Mouse (Mus musculus): ENCODE measurements around the gene Vasn. TPM values are rescaled to one million over a fixed set of nuclear protein-coding genes. Genes with fewer than 3 reads are reported as not detected.
A peak's percentile ranks its signal among the peaks of the same experiment; 100 is the strongest.

Gene Vasn
- polyA plus RNA-seq, 1 experiment from 2014 or later = 30.4 TPM

GRCm38 (mm10) chr16:4616829-4617228, 22.9 kb upstream of the Vasn start:
- Histone ChIP-seq H3K36me3 (ENCODE audit: control insufficient read depth, insufficient read depth, low read length) (peaks cover 23% of the 10 kb centered on the region), H3K4me3 (ENCODE audit: low read length) (no peak overlapping the region), H3K9ac (ENCODE audit: low read length) (no peak overlapping the region), H3K4me2 (ENCODE audit: low read depth, low read length) (no peak overlapping the region), H3K27ac (ENCODE audit: low read length) (no peak overlapping the region), H3K27me3 (ENCODE audit: control insufficient read depth, insufficient read depth, low read depth, low read length) (no peaks in the 10 kb centered on the region), H3K4me1 (replicated peaks; ENCODE audit: control insufficient read depth, insufficient read depth, low read length) (no peaks in the 10 kb centered on the region), H3K9me3 (ENCODE audit: control insufficient read depth, low read length) (no peaks in the 10 kb centered on the region)
- 73% methylated on average over 4 of the region's 4 CpGs for WGBS
- no peak for ATAC-seq (ENCODE audit: low read depth)

DNA sequence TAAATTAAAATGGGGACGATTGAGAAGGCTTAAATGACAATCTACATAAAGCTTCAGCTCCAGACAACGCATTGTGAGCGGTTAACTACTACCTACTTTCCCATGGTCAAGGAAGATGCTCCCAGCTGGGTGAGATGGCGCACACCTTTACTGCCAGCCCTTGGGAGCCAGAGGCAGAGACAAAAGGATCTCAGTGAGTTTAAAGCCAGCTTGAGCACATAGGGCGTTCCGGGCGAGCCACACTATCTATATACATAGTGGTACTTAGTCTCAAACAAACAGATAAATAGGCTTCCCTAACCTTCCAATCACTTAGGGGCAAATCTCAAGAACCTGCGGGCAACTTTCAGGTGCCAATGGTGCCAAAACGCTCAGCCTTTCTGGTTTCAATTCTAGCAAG, 15.7 kb upstream of the Vasn start:
- H3K9me3 ChIP-seq (ENCODE audit: control insufficient read depth, low read length) = no peaks in the 10 kb centered on the region
- no peaks in the 10 kb centered on the region for H3K27me3 ChIP-seq (ENCODE audit: control insufficient read depth, insufficient read depth, low read depth, low read length)
- ATAC-seq (ENCODE audit: low read depth) = no peak
- H3K4me3 ChIP-seq (ENCODE audit: low read length) = peak overlapping the region; percentile 88
- H3K4me1 ChIP-seq (replicated peaks; ENCODE audit: control insufficient read depth, insufficient read depth, low read length) = peaks cover 14% of the 10 kb centered on the region
- H3K27ac ChIP-seq (ENCODE audit: low read length) = peak overlapping the region; percentile 85
- peak overlapping the region; percentile 93 for H3K9ac ChIP-seq (ENCODE audit: low read length)
- H3K4me2 ChIP-seq (ENCODE audit: low read depth, low read length) = peak overlapping the region; percentile 78
- 11% methylated on average over 9 of the region's 9 CpGs for WGBS
- H3K36me3 ChIP-seq (ENCODE audit: control insufficient read depth, insufficient read depth, low read length) = no peaks in the 10 kb centered on the region; the same call in 1 of the 2 replicates

DNA sequence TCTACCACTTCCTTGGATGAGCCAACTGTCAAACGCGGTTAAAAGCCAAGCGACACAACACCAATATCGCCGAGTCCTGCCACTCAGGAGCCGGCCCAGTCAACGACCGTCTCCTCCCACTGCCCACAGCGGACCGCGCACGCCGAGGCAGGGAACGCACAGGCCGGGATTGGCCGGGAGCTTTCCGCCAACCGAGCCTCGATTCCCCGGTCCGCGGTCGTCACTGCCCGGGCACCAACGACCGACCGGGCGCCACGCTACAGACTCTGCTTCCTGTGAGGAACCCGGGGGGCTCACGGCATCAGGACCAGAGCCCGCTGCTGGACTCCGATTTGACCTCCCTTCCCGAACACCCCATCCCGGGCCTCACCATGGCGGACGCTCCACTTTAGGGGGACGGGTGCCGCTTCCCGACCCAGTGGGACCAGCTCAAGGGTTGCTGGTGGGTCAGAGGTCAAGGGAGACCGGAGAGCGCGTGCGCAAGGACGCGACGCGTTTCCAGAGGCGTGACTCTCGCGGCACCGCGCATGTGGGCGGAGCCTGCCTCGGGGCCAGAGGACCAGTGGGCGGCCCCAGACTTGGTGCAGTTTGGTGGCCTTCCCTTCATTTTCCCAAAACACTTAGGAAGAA, 15.1 kb upstream of the Vasn start, which contains the start of gene Pam16:
TSS of gene Pam16 (minus strand) at position 508 of the 630 bp plus-strand sequence.
- under 1% methylated on average over 56 of the region's 56 CpGs for WGBS
- H3K9me3 ChIP-seq (ENCODE audit: control insufficient read depth, low read length) = no peaks in the 10 kb centered on the region
- no peaks in the 10 kb centered on the region for H3K27me3 ChIP-seq (ENCODE audit: control insufficient read depth, insufficient read depth, low read depth, low read length)
- peak within 1 kb of the TSS; percentile 85 for H3K27ac ChIP-seq (ENCODE audit: low read length)
- H3K4me1 ChIP-seq (replicated peaks; ENCODE audit: control insufficient read depth, insufficient read depth, low read length) = peaks cover 14% of the 10 kb centered on the region
- peak within 1 kb of the TSS; percentile 93 for H3K9ac ChIP-seq (ENCODE audit: low read length)
- peak within 1 kb of the TSS; percentile 78 for H3K4me2 ChIP-seq (ENCODE audit: low read depth, low read length)
- H3K4me3 ChIP-seq (ENCODE audit: low read length) = peak within 1 kb of the TSS; percentile 88
- H3K36me3 ChIP-seq (ENCODE audit: control insufficient read depth, insufficient read depth, low read length) = no peaks in the 10 kb centered on the region
- ATAC-seq (ENCODE audit: low read depth) = peak; percentile 92

DNA sequence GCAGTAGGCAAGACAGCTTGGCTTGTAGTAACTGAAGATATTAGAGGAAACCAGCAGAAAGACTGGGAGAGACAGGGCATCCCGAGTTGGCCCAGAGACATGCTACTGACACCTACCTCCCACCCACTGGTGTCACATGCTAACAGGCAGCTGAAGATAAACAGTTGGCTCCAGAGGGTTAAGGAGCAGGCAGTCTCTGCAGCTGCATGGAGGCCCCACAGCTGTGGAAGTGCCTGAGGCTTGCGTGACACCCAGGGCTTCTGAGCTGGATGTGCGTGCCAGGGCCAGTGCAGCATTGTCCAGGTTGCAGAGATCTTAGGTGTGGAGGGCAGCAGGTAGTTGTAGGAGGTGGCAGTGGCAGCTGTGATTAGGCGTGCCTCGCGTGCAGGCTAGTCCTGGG, 12.6 kb upstream of the Vasn start:
- Histone ChIP-seq H3K9ac (ENCODE audit: low read length) (0 out of 2 replicates have a peak overlapping the region, but pooled peaks have one; percentile 18), H3K36me3 (ENCODE audit: control insufficient read depth, insufficient read depth, low read length) (no peaks in the 10 kb centered on the region), H3K27ac (ENCODE audit: low read length) (no peak overlapping the region), H3K4me2 (ENCODE audit: low read depth, low read length) (no peak overlapping the region), H3K4me1 (replicated peaks; ENCODE audit: control insufficient read depth, insufficient read depth, low read length) (peaks cover 14% of the 10 kb centered on the region), H3K27me3 (ENCODE audit: control insufficient read depth, insufficient read depth, low read depth, low read length) (no peaks in the 10 kb centered on the region), H3K4me3 (ENCODE audit: low read length) (no peak overlapping the region), H3K9me3 (ENCODE audit: control insufficient read depth, low read length) (no peaks in the 10 kb centered on the region)
- 57% methylated on average over 6 of the region's 6 CpGs for WGBS
- no peak for ATAC-seq (ENCODE audit: low read depth)

DNA sequence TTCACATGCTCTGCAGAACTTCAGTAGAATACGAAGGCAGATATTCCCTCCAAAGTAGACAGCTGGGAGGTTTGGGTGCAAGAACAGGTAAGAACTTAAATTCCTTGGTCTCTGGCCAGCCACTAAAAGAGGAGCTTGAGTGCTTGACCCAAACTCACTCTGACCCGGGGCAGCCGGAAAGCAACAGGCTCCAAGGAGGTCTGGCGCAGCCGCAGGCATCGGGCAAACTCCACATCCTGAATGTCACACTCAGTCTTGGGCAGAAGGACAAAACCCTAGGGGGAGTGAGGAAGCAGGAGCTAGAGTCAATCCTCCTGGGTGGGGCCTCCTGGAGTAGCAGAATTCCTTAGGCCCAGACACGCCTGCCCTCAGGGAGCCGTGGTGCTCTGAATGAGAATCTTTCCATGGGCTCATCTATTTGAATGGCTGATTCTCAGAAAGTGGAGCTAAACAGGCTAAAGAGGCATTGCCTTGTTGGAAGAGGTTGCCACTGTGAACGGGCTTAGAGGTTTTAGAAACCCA, 10.8 kb upstream of the Vasn start:
- 86% methylated on average over 9 of the region's 9 CpGs for WGBS
- H3K9ac ChIP-seq (ENCODE audit: low read length) = no peak overlapping the region
- H3K9me3 ChIP-seq (ENCODE audit: control insufficient read depth, low read length) = no peaks in the 10 kb centered on the region
- ATAC-seq (ENCODE audit: low read depth) = no peak
- H3K4me1 ChIP-seq (replicated peaks; ENCODE audit: control insufficient read depth, insufficient read depth, low read length) = peaks cover 2% of the 10 kb centered on the region
- no peak overlapping the region for H3K4me2 ChIP-seq (ENCODE audit: low read depth, low read length)
- no peaks in the 10 kb centered on the region for H3K27me3 ChIP-seq (ENCODE audit: control insufficient read depth, insufficient read depth, low read depth, low read length)
- no peaks in the 10 kb centered on the region; the same call in 1 of the 2 replicates for H3K36me3 ChIP-seq (ENCODE audit: control insufficient read depth, insufficient read depth, low read length)
- no peak overlapping the region for H3K27ac ChIP-seq (ENCODE audit: low read length)
- no peak overlapping the region for H3K4me3 ChIP-seq (ENCODE audit: low read length)

DNA sequence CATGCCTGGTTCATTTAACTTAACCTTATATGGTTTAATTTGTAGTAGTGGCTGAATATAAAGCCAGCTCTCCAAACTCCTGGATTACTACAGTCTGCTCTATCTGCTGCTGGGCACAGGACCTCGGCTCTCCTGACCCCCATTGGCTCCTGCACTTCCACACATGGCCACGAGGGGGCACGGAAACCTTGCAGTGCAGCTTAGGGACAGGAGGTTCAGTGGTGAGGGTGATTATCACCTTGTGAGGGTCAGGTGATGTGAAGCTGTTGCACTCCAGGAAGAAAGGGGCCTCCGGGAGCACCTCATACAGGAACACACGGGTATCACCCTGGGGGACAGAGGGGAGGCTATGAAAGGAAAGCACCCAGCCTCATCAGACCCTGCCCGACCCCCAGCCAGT, 9.8 kb upstream of the Vasn start:
- Histone ChIP-seq H3K27ac (ENCODE audit: low read length) (no peak overlapping the region), H3K36me3 (ENCODE audit: control insufficient read depth, insufficient read depth, low read length) (peaks cover 2% of the 10 kb centered on the region; the same call in 1 of the 2 replicates), H3K27me3 (ENCODE audit: control insufficient read depth, insufficient read depth, low read depth, low read length) (no peaks in the 10 kb centered on the region), H3K4me3 (ENCODE audit: low read length) (no peak overlapping the region), H3K4me2 (ENCODE audit: low read depth, low read length) (no peak overlapping the region), H3K9me3 (ENCODE audit: control insufficient read depth, low read length) (no peaks in the 10 kb centered on the region), H3K9ac (ENCODE audit: low read length) (no peak overlapping the region), H3K4me1 (replicated peaks; ENCODE audit: control insufficient read depth, insufficient read depth, low read length) (no peaks in the 10 kb centered on the region)
- ATAC-seq (ENCODE audit: low read depth) = peak; percentile 56
- WGBS = 23% methylated on average over 6 of the region's 6 CpGs

- Histone ChIP-seq H3K27ac (ENCODE audit: low read length) (no peak overlapping the region), H3K4me1 (replicated peaks; ENCODE audit: control insufficient read depth, insufficient read depth, low read length) (no peaks in the 10 kb centered on the region), H3K9ac (ENCODE audit: low read length) (no peak overlapping the region), H3K4me3 (ENCODE audit: low read length) (no peak overlapping the region), H3K9me3 (ENCODE audit: control insufficient read depth, low read length) (no peaks in the 10 kb centered on the region), H3K27me3 (ENCODE audit: control insufficient read depth, insufficient read depth, low read depth, low read length) (no peaks in the 10 kb centered on the region), H3K36me3 (ENCODE audit: control insufficient read depth, insufficient read depth, low read length) (peaks cover 2% of the 10 kb centered on the region; the same call in 1 of the 2 replicates), H3K4me2 (ENCODE audit: low read depth, low read length) (no peak overlapping the region)
- ATAC-seq (ENCODE audit: low read depth) = peak; percentile 37; the same call in 1 of the 2 replicates
- 43% methylated on average over 7 of the region's 7 CpGs for WGBS
Observed at GRCm38 (mm10) chr16:4632050-4632449, 7.7 kb upstream of the Vasn start.

DNA sequence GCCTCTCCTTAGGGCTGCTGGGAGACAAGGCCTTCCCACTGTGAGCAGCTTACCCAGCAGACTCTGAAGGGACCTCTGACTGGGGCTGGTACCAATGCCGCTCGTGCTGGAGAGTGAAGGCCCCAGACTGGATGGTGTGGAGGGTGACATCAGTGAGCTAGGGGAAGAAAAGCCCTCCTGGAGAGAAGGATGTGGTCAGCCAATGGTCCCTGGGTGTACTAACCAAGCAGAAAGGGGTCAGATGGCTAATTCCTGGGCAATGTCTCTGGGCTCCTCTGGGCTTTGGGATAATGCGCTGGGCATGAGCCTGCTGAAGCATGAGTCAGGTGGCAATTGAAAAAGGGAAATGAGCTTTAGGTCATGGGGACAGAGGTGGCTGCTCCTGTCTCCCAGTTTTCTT, 6.1 kb upstream of the Vasn start:
- no peaks in the 10 kb centered on the region for H3K27me3 ChIP-seq (ENCODE audit: control insufficient read depth, insufficient read depth, low read depth, low read length)
- no peak overlapping the region for H3K9ac ChIP-seq (ENCODE audit: low read length)
- 95% methylated on average over 3 of the region's 3 CpGs for WGBS
- no peak overlapping the region for H3K27ac ChIP-seq (ENCODE audit: low read length)
- H3K4me2 ChIP-seq (ENCODE audit: low read depth, low read length) = no peak overlapping the region
- H3K4me1 ChIP-seq (replicated peaks; ENCODE audit: control insufficient read depth, insufficient read depth, low read length) = no peaks in the 10 kb centered on the region
- no peaks in the 10 kb centered on the region for H3K9me3 ChIP-seq (ENCODE audit: control insufficient read depth, low read length)
- no peak overlapping the region for H3K4me3 ChIP-seq (ENCODE audit: low read length)
- H3K36me3 ChIP-seq (ENCODE audit: control insufficient read depth, insufficient read depth, low read length) = peaks cover 2% of the 10 kb centered on the region; the same call in 1 of the 2 replicates
- no peak for ATAC-seq (ENCODE audit: low read depth)

GRCm38 (mm10) chr16:4634681-4635080, 5.1 kb upstream of the Vasn start:
- ATAC-seq (ENCODE audit: low read depth) = no peak
- Histone ChIP-seq H3K4me1 (replicated peaks; ENCODE audit: control insufficient read depth, insufficient read depth, low read length) (peaks cover 4% of the 10 kb centered on the region; the same call in 1 of the 2 replicates), H3K4me2 (ENCODE audit: low read depth, low read length) (no peak overlapping the region), H3K27ac (ENCODE audit: low read length) (no peak overlapping the region), H3K9ac (ENCODE audit: low read length) (no peak overlapping the region), H3K4me3 (ENCODE audit: low read length) (no peak overlapping the region), H3K27me3 (ENCODE audit: control insufficient read depth, insufficient read depth, low read depth, low read length) (no peaks in the 10 kb centered on the region), H3K9me3 (ENCODE audit: control insufficient read depth, low read length) (no peaks in the 10 kb centered on the region), H3K36me3 (ENCODE audit: control insufficient read depth, insufficient read depth, low read length) (peaks cover 2% of the 10 kb centered on the region; the same call in 1 of the 2 replicates)
- 78% methylated on average over 9 of the region's 9 CpGs for WGBS

Data from lung, embryonic 16.5 days (tissue).